Mouse (Mus musculus): ENCODE results near the gene Mbnl2.

GRCm38 (mm10) chr14:120394216-120394615 lies 118.7 kb downstream of the Mbnl2 start:
- no peak for TF ChIP-seq CTCF (IDR thresholded peaks at IDR 0.05; ENCODE audit: low read depth, low read length)
- no peak for TF ChIP-seq POLR2A (IDR thresholded peaks at IDR 0.05; ENCODE audit: borderline replicate concordance, low read depth, low read length)
